Mouse (Mus musculus) embryonic facial prominence, embryonic 11.5 days (tissue): ENCODE data around the gene Ccl5. TPM values are rescaled to one million over a fixed set of nuclear protein-coding genes. Genes with fewer than 3 reads are reported as not detected.

Experiments used
- ATAC-seq: fragments of 200-750 bp; cut with Nextera tagmentation; replicated peaks from 2 replicates; pipeline ENCODE4 v1.8.0; 2017; ENCODE audit warnings: low read depth; ENCODE audit not compliant: insufficient number of reproducible peaks, low FRiP score, low TSS enrichment
- DNase-seq: peaks from one replicate; pipeline ENCODE4 v3.0.0-alpha.2; 2015; ENCODE audit warnings: low spot score
- H3K27ac ChIP-seq: fragments of 300-500 bp; sonication (generic); replicated peaks from 2 replicates; pipeline ENCODE4 v1.5.1; 2014; ENCODE audit warnings: mild to moderate bottlenecking, low read depth, low read length, control low read depth
- H3K27me3 ChIP-seq: fragments of 300-500 bp; sonication (generic); 2 replicates; pipeline ENCODE4 v1.6.1; 2014; ENCODE audit warnings: mild to moderate bottlenecking, low read length, moderate library complexity, mixed read lengths; ENCODE audit not compliant: control insufficient read depth, insufficient read depth
- H3K36me3 ChIP-seq: fragments of 300-500 bp; sonication (generic); replicated peaks from 2 replicates; pipeline ENCODE4 v1.6.1; 2014; ENCODE audit warnings: low read depth, mild to moderate bottlenecking, low read length, moderate library complexity, mixed read lengths; ENCODE audit not compliant: control insufficient read depth, insufficient read depth
- H3K4me1 ChIP-seq: fragments of 300-500 bp; sonication (generic); 2 replicates; pipeline ENCODE4 v1.6.1; 2014; ENCODE audit warnings: low read length, mixed read lengths; ENCODE audit not compliant: control insufficient read depth, insufficient read depth
- H3K4me2 ChIP-seq: fragments of 300-500 bp; sonication (generic); 2 replicates; pipeline ENCODE4 v1.6.1; 2014; ENCODE audit warnings: low read depth, mild to moderate bottlenecking, control low read depth, low read length, moderate library complexity
- H3K4me3 ChIP-seq: fragments of 300-500 bp; sonication (generic); 2 replicates; pipeline ENCODE4 v1.5.1; 2014; ENCODE audit warnings: low read depth, low read length, control low read depth
- H3K9ac ChIP-seq: fragments of 300-500 bp; sonication (generic); replicated peaks from 2 replicates; pipeline ENCODE4 v1.6.1; 2014; ENCODE audit warnings: mild to moderate bottlenecking, control low read depth, low read length
- H3K9me3 ChIP-seq: fragments of 300-500 bp; sonication (generic); replicated peaks from 2 replicates; pipeline ENCODE4 v1.6.1; 2016; ENCODE audit warnings: mild to moderate bottlenecking, low read length, inconsistent platforms, mixed read lengths; ENCODE audit not compliant: control insufficient read depth
- WGBS: fragments of 180-500 bp; shearing (Covaris S2); extraction: QIAGEN DNeasy Blood & Tissue Kit; methylation state at CpG from one replicate; pipeline ENCODE4 v1.1.7; 2014; 5-methylcytosine and 5-hydroxymethylcytosine counted together
- polyA plus RNA-seq: library from polyadenylated mRNA; unstranded; fragments of >200 nt; fragmentation: Nextera tagmentation; extraction: Ambion mirVana; gene quantifications from 2 replicates; pipeline ENCODE4 v1.2.1, GENCODE M21; 2014

Ccl5 gene
- polyA plus RNA-seq, 1 experiment from 2014 or later, result not detected

DNA sequence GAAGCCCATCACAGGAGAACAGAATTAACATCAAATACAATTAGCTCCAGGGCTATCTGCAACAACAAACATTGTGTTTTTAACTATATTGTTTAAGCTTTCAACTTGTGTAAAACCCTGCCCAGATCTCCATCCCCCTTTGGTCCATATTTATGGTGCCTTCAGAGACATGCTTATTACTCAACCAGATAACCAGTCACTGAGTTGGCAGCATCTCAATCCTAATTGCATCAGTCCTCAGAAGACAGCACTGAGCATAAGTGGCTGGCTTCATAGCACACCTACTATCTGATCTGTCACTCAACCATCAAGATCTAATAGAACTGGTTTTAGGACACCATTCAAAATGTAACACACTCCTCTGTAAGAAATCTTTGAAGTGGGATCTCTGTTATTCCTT, 20.8 kb downstream of the Ccl5 start:
- Histone ChIP-seq H3K36me3 (no peaks in the 10 kb centered on the region; the same call in 1 of the 2 replicates), H3K9ac (no peak overlapping the region), H3K9me3 (no peaks in the 10 kb centered on the region), H3K27me3 (no peaks in the 10 kb centered on the region), H3K27ac (no peak overlapping the region), H3K4me3 (no peak overlapping the region), H3K4me1 (no peaks in the 10 kb centered on the region), H3K4me2 (no peak overlapping the region)
- ATAC-seq, result no peak
- no peak for DNase-seq

DNA sequence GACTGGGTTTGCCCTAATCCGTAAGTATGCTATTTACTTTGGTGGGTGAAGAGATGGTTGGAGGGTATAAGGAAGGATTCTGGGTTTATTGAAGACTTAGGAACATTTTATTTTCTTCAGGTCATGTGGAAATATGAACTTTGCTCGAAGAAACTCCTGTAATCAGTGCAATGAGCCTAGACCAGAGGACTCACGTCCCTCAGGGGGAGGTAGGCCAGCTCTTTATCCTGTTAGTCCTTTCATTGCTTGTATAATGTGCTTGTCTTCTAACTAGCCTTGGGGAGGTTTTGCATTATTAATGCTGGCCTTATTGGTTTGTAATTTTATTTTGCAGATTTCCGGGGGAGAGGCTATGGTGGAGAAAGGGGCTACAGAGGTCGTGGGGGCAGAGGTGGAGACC, 26.0 kb downstream of the Ccl5 start:
- H3K4me3 ChIP-seq, result no peak overlapping the region
- peaks cover 10% of the 10 kb centered on the region for H3K36me3 ChIP-seq
- H3K27ac ChIP-seq, result no peak overlapping the region
- WGBS, result 94% methylated on average over 5 of the region's 5 CpGs
- no peak for ATAC-seq
- H3K4me2 ChIP-seq, result no peak overlapping the region
- H3K9ac ChIP-seq, result no peak overlapping the region
- H3K4me1 ChIP-seq, result no peaks in the 10 kb centered on the region
- DNase-seq, result no peak
- H3K27me3 ChIP-seq, result no peaks in the 10 kb centered on the region
- no peaks in the 10 kb centered on the region for H3K9me3 ChIP-seq

DNA sequence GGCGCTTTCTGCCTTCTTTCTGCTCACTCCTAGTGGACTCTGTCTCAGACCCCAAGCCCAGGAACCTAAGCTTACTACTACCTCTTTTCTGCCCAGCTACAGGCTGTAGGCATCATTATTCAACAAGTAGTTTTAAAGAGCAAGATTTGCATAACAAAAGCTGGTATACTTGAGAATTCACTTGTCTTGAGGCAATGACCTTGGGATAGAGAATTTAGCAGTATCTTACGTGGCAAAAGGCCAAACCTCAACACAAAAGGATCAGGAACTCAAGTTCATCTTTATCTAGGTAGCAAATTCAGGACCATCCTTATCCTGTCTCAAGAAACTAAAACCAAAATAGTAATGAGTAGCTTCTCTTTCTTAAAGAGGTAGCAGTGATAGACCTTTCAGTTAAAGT, 34.7 kb downstream of the Ccl5 start:
- 90% methylated on average over 2 of the region's 2 CpGs for WGBS
- no peak overlapping the region for H3K4me3 ChIP-seq
- no peak overlapping the region for H3K9ac ChIP-seq
- H3K9me3 ChIP-seq, result no peaks in the 10 kb centered on the region
- no peak for ATAC-seq
- no peak overlapping the region for H3K4me2 ChIP-seq
- no peaks in the 10 kb centered on the region for H3K27me3 ChIP-seq
- no peak overlapping the region for H3K27ac ChIP-seq
- no peaks in the 10 kb centered on the region; the same call in 1 of the 2 replicates for H3K36me3 ChIP-seq
- H3K4me1 ChIP-seq, result no peaks in the 10 kb centered on the region
- no peak for DNase-seq

DNA sequence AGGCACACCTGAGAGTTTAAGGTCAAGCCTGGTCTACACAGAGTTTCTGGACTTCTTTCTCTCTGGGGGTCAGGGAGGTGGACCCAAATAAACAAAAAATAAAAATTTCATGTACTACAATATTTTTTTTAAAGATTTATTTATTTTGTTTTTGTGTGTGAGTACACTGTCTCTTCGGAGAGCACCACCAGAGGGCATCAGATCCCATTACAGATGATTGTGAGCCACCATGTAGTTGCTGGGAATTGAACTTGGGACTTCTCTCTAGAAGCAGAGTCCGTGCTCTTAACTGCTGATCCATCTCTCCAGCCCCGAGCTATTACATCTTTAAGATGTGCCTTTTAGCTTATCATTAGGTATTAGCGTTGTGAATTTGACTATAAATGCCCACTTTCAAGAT, 38.8 kb downstream of the Ccl5 start:
- H3K27ac ChIP-seq, result no peak overlapping the region
- ATAC-seq (no peak), DNase-seq (no peak)
- no peaks in the 10 kb centered on the region; the same call in 1 of the 2 replicates for H3K36me3 ChIP-seq
- no peaks in the 10 kb centered on the region for H3K9me3 ChIP-seq
- no peak overlapping the region for H3K4me2 ChIP-seq
- no peak overlapping the region for H3K4me3 ChIP-seq
- H3K4me1 ChIP-seq, result no peaks in the 10 kb centered on the region
- 83% methylated on average over 4 of the region's 4 CpGs for WGBS
- no peaks in the 10 kb centered on the region for H3K27me3 ChIP-seq
- no peak overlapping the region for H3K9ac ChIP-seq

Other genes starting within 250 kb of the Ccl5 start
- gene Slfn14, start 243.8 kb downstream of the Ccl5 start, polyA plus RNA-seq, result 0.56 and 0.81 TPM in 2 replicates
- 93.5 and 96.0 TPM in 2 replicates for gene Ap2b1, start 231.5 kb downstream of the Ccl5 start, polyA plus RNA-seq
- 13.8 and 16.8 TPM in 2 replicates for gene Pex12, start 227.9 kb downstream of the Ccl5 start, polyA plus RNA-seq
- 2.1 and 2.4 TPM in 2 replicates for gene Rasl10b, start 121.4 kb downstream of the Ccl5 start, polyA plus RNA-seq
- not detected in 2 replicates for gene Gas2l2, start 101.1 kb downstream of the Ccl5 start, polyA plus RNA-seq
- gene 1700020L24Rik, start 92.8 kb downstream of the Ccl5 start, polyA plus RNA-seq, result 0.38 and 0.54 TPM in 2 replicates
- 3.2 and 3.8 TPM in 2 replicates for gene Mmp28, start 67.4 kb downstream of the Ccl5 start, polyA plus RNA-seq
- gene Taf15, start 57.4 kb downstream of the Ccl5 start, polyA plus RNA-seq, result 7.5 and 8.9 TPM in 2 replicates
- gene Heatr9, start 8.3 kb downstream of the Ccl5 start, polyA plus RNA-seq, result not detected in 2 replicates
- 1.2 and 3.1 TPM in 2 replicates for gene Ccl9, start 48.1 kb upstream of the Ccl5 start, polyA plus RNA-seq
- 1.2 and 3.1 TPM in 2 replicates for gene Ccl6, start 62.6 kb upstream of the Ccl5 start, polyA plus RNA-seq
- gene Rpl9-ps1, start 115.1 kb upstream of the Ccl5 start, polyA plus RNA-seq, result not detected in 2 replicates
- gene Ccl3, start 118.8 kb upstream of the Ccl5 start, polyA plus RNA-seq, result 0.68 and 1.6 TPM in 2 replicates
- 0.92 TPM in 1 of 2 replicates, not detected in the other for gene Ccl4, start 132.1 kb upstream of the Ccl5 start, polyA plus RNA-seq
- 0.59 TPM in 1 of 2 replicates, not detected in the other for gene Wfdc17, start 173.5 kb upstream of the Ccl5 start, polyA plus RNA-seq
- gene Wfdc18, start 178.5 kb upstream of the Ccl5 start, polyA plus RNA-seq, result not detected in 2 replicates
- gene Wfdc21, start 216.4 kb upstream of the Ccl5 start, polyA plus RNA-seq, result 0.57 TPM in 1 of 2 replicates, not detected in the other
- 21.6 and 22.3 TPM in 2 replicates for gene Heatr6, start 223.2 kb upstream of the Ccl5 start, polyA plus RNA-seq